In genomic region chr10:126988513-126989165, GRCm38 (mm10) we compare ENCODE assay signal across 10 mouse cellular contexts. TPM values are rescaled to one million over a fixed set of nuclear protein-coding genes. Genes with fewer than 3 reads are reported as not detected.
DNase-seq lines count a peak whose midpoint lies in the region; ATAC-seq lines count a peak whose summit lies in the region.
"Had no signal": no experiment of that assay in that cellular context is flagged by ENCODE, and none has a peak within 500 bp of the region (broad histone marks: within the 10 kb centered on the region; RNA-seq: fewer than 3 reads in every experiment).

No protein-coding gene starts in this region.

- 81% methylated on average over 5 of the region's 5 CpGs for WGBS in hindbrain, embryonic 10.5 days
- WGBS in hindbrain, embryonic 11.5 days = 77% methylated on average over 5 of the region's 5 CpGs
- 75% methylated on average over 5 of the region's 5 CpGs for WGBS in midbrain, embryonic 13.5 days
- 68% methylated on average over 5 of the region's 5 CpGs for WGBS in midbrain, embryonic 16.5 days
- 47% methylated on average over 5 of the region's 5 CpGs for WGBS in intestine, embryonic 14.5 days

- H3K36me3 ChIP-seq in hindbrain, embryonic 10.5 days = peaks cover 43% of the 10 kb centered on the region
- no peaks in the 10 kb centered on the region for H3K36me3 ChIP-seq in hindbrain, embryonic 11.5 days (ENCODE audit: control insufficient read depth, insufficient read depth, low read length)
- H3K36me3 ChIP-seq in midbrain, embryonic 13.5 days = peaks cover 21% of the 10 kb centered on the region
- peaks cover 8% of the 10 kb centered on the region for H3K36me3 ChIP-seq in midbrain, embryonic 16.5 days (ENCODE audit: control insufficient read depth, insufficient read depth, low read length)
- H3K36me3 ChIP-seq in intestine, embryonic 14.5 days (ENCODE audit: control insufficient read depth, insufficient read depth, low read length) = peaks cover 29% of the 10 kb centered on the region

- intact Hi-C loops in gastrocnemius, postnatal 36 days (cut with DNase I) = no loop called here

- peaks cover 61% of the 10 kb centered on the region for H3K4me1 ChIP-seq in hindbrain, embryonic 10.5 days (replicated peaks)
- H3K4me1 ChIP-seq in hindbrain, embryonic 11.5 days (replicated peaks; ENCODE audit: control insufficient read depth, insufficient read depth, low read length) = peaks cover 7% of the 10 kb centered on the region; the same call in 1 of the 2 replicates
- peaks cover 65% of the 10 kb centered on the region for H3K4me1 ChIP-seq in midbrain, embryonic 13.5 days (replicated peaks)
- peaks cover 36% of the 10 kb centered on the region for H3K4me1 ChIP-seq in midbrain, embryonic 16.5 days (ENCODE audit: control insufficient read depth, insufficient read depth, low read length)
- peaks cover 57% of the 10 kb centered on the region for H3K4me1 ChIP-seq in intestine, embryonic 14.5 days (replicated peaks; ENCODE audit: control insufficient read depth, insufficient read depth, low read length)

- no peak for DNase-seq in hindbrain, embryonic 10.5 days (ENCODE audit: low spot score)
- no peak for DNase-seq in hindbrain, embryonic 11.5 days (ENCODE audit: low spot score)
- DNase-seq in intestine, embryonic 14.5 days (ENCODE audit: low spot score) = no peak
- no peak for DNase-seq in c-Kit-positive CD71-positive TER-119-positive erythroid progenitor cells, embryonic 14.5 days (ENCODE audit: low spot score)
- no peak for DNase-seq in gastrocnemius, postnatal 36 days
- DNase-seq: layer of hippocampus, adult 9-11 months had no signal

- H3K4me3 ChIP-seq in hindbrain, embryonic 10.5 days = no peak overlapping the region
- no peak overlapping the region for H3K4me3 ChIP-seq in hindbrain, embryonic 11.5 days (ENCODE audit: low read depth, low read length)
- no peak overlapping the region for H3K4me3 ChIP-seq in midbrain, embryonic 13.5 days (replicated peaks)
- H3K4me3 ChIP-seq in midbrain, embryonic 16.5 days (ENCODE audit: low read depth, low read length) = no peak overlapping the region
- no peak overlapping the region for H3K4me3 ChIP-seq in intestine, embryonic 14.5 days (ENCODE audit: low read depth, low read length)

- no peaks in the 10 kb centered on the region for H3K27me3 ChIP-seq in hindbrain, embryonic 10.5 days (ENCODE audit: insufficient read depth, poor library complexity, severe bottlenecking)
- no peaks in the 10 kb centered on the region for H3K27me3 ChIP-seq in hindbrain, embryonic 11.5 days (ENCODE audit: control insufficient read depth, insufficient read depth, low read length)
- H3K27me3 ChIP-seq in midbrain, embryonic 13.5 days = no peaks in the 10 kb centered on the region
- H3K27me3 ChIP-seq in midbrain, embryonic 16.5 days (ENCODE audit: control insufficient read depth, insufficient read depth, low read depth, low read length) = no peaks in the 10 kb centered on the region
- no peaks in the 10 kb centered on the region for H3K27me3 ChIP-seq in intestine, embryonic 14.5 days (replicated peaks; ENCODE audit: control insufficient read depth, insufficient read depth, low read length)

- ATAC-seq in hindbrain, embryonic 11.5 days (ENCODE audit: low FRiP score) = no peak
- no peak for ATAC-seq in midbrain, embryonic 13.5 days
- ATAC-seq in midbrain, embryonic 16.5 days = no peak
- ATAC-seq in intestine, embryonic 14.5 days (replicated peaks; ENCODE audit: low FRiP score, low TSS enrichment, low read depth) = no peak

- H3K4me2 ChIP-seq in hindbrain, embryonic 11.5 days (replicated peaks; ENCODE audit: low read depth, low read length) = no peak overlapping the region
- H3K4me2 ChIP-seq in midbrain, embryonic 13.5 days (replicated peaks) = no peak overlapping the region
- H3K4me2 ChIP-seq in midbrain, embryonic 16.5 days (ENCODE audit: low read length) = no peak overlapping the region
- peak overlapping the region; percentile 21; the same call in 1 of the 2 replicates for H3K4me2 ChIP-seq in intestine, embryonic 14.5 days (ENCODE audit: low read length)

- no peak overlapping the region for H3K9ac ChIP-seq in hindbrain, embryonic 11.5 days (ENCODE audit: low read depth, low read length)
- no peak overlapping the region for H3K9ac ChIP-seq in midbrain, embryonic 13.5 days (replicated peaks)
- H3K9ac ChIP-seq in midbrain, embryonic 16.5 days (ENCODE audit: low read depth, low read length) = no peak overlapping the region
- H3K9ac ChIP-seq in intestine, embryonic 14.5 days (ENCODE audit: low read length) = no peak overlapping the region

- 0 out of 2 replicates have a peak overlapping the region, but pooled peaks have one; percentile 3 for H3K27ac ChIP-seq in hindbrain, embryonic 10.5 days
- H3K27ac ChIP-seq in hindbrain, embryonic 11.5 days (ENCODE audit: low read depth, low read length) = no peak overlapping the region
- H3K27ac ChIP-seq in midbrain, embryonic 13.5 days = peak overlapping the region; percentile 56
- H3K27ac ChIP-seq in midbrain, embryonic 16.5 days (ENCODE audit: low read length) = no peak overlapping the region
- H3K27ac ChIP-seq in intestine, embryonic 14.5 days (ENCODE audit: low read depth) = peak overlapping the region; percentile 17; the same call in 1 of the 2 replicates

- H3K9me3 ChIP-seq in hindbrain, embryonic 10.5 days = no peaks in the 10 kb centered on the region
- H3K9me3 ChIP-seq in hindbrain, embryonic 11.5 days (ENCODE audit: control insufficient read depth, low read length) = no peaks in the 10 kb centered on the region
- H3K9me3 ChIP-seq in midbrain, embryonic 13.5 days = no peaks in the 10 kb centered on the region
- H3K9me3 ChIP-seq in midbrain, embryonic 16.5 days (replicated peaks; ENCODE audit: control insufficient read depth, low read length, poor library complexity, severe bottlenecking) = no peaks in the 10 kb centered on the region
- no peaks in the 10 kb centered on the region for H3K9me3 ChIP-seq in intestine, embryonic 14.5 days (ENCODE audit: control insufficient read depth, low read length)

RNA-seq across cellular contexts. Expression of gene Ctdsp2, which starts 10.1 kb away (rescaled TPM):
- polyA plus RNA-seq in hindbrain, embryonic 10.5 days (2016; fragmentation: Nextera tagmentation; extraction: Ambion mirVana) = 33.5 and 36.5 TPM in 2 replicates
- polyA plus RNA-seq in hindbrain, embryonic 11.5 days (2014; fragmentation: Nextera tagmentation; extraction: Ambion mirVana) = 38.7 and 40.3 TPM in 2 replicates
- polyA plus RNA-seq in midbrain, embryonic 13.5 days (2015; fragmentation: Nextera tagmentation; extraction: Ambion mirVana) = 18.7 and 23.6 TPM in 2 replicates
- 12.0 and 13.5 TPM in 2 replicates for polyA plus RNA-seq in midbrain, embryonic 16.5 days (2015; fragmentation: Nextera tagmentation; extraction: Ambion mirVana)
- 99.2 and 101 TPM in 2 replicates for polyA plus RNA-seq in intestine, embryonic 14.5 days (2014; fragmentation: Nextera tagmentation; extraction: Ambion mirVana)
- 100 to 1,000 TPM in 1 of 2 experiments, 10 to 100 TPM in 1; 83.2 to 103 TPM for total RNA-seq in gastrocnemius, postnatal 36 days (2021)

RNA-seq across cellular contexts. Expression of gene Avil, which starts 11.9 kb away (rescaled TPM):
- polyA plus RNA-seq in hindbrain, embryonic 10.5 days (2016; fragmentation: Nextera tagmentation; extraction: Ambion mirVana) = 0.63 and 1.6 TPM in 2 replicates
- 0.29 and 1.7 TPM in 2 replicates for polyA plus RNA-seq in hindbrain, embryonic 11.5 days (2014; fragmentation: Nextera tagmentation; extraction: Ambion mirVana)
- 2.2 and 2.8 TPM in 2 replicates for polyA plus RNA-seq in midbrain, embryonic 13.5 days (2015; fragmentation: Nextera tagmentation; extraction: Ambion mirVana)
- polyA plus RNA-seq in midbrain, embryonic 16.5 days (2015; fragmentation: Nextera tagmentation; extraction: Ambion mirVana) = 1.7 and 2.8 TPM in 2 replicates
- polyA plus RNA-seq in intestine, embryonic 14.5 days (2014; fragmentation: Nextera tagmentation; extraction: Ambion mirVana) = 0.22 TPM in 2 replicates
- total RNA-seq in gastrocnemius, postnatal 36 days (2021) = 1 to 10 TPM; 1.8 to 2.0 TPM
- polyA plus RNA-seq: liver, embryonic 16.5 days had no signal

RNA-seq across cellular contexts. Expression of gene Tsfm, which starts 42.0 kb away (rescaled TPM):
- polyA plus RNA-seq in hindbrain, embryonic 10.5 days (2016; fragmentation: Nextera tagmentation; extraction: Ambion mirVana) = 91.4 and 97.4 TPM in 2 replicates
- 75.6 and 78.7 TPM in 2 replicates for polyA plus RNA-seq in hindbrain, embryonic 11.5 days (2014; fragmentation: Nextera tagmentation; extraction: Ambion mirVana)
- 63.5 and 63.9 TPM in 2 replicates for polyA plus RNA-seq in midbrain, embryonic 13.5 days (2015; fragmentation: Nextera tagmentation; extraction: Ambion mirVana)
- 61.4 and 67.7 TPM in 2 replicates for polyA plus RNA-seq in midbrain, embryonic 16.5 days (2015; fragmentation: Nextera tagmentation; extraction: Ambion mirVana)
- polyA plus RNA-seq in intestine, embryonic 14.5 days (2014; fragmentation: Nextera tagmentation; extraction: Ambion mirVana) = 86.1 and 86.3 TPM in 2 replicates
- 10 to 100 TPM; 20.5 to 21.7 TPM for total RNA-seq in gastrocnemius, postnatal 36 days (2021)

RNA-seq across cellular contexts. Expression of gene Mettl1, which starts 52.6 kb away (rescaled TPM):
- polyA plus RNA-seq in hindbrain, embryonic 10.5 days (2016; fragmentation: Nextera tagmentation; extraction: Ambion mirVana) = 39.2 and 51.0 TPM in 2 replicates
- 32.4 and 36.7 TPM in 2 replicates for polyA plus RNA-seq in hindbrain, embryonic 11.5 days (2014; fragmentation: Nextera tagmentation; extraction: Ambion mirVana)
- 21.1 and 22.0 TPM in 2 replicates for polyA plus RNA-seq in midbrain, embryonic 13.5 days (2015; fragmentation: Nextera tagmentation; extraction: Ambion mirVana)
- 20.1 TPM in 2 replicates for polyA plus RNA-seq in midbrain, embryonic 16.5 days (2015; fragmentation: Nextera tagmentation; extraction: Ambion mirVana)
- polyA plus RNA-seq in intestine, embryonic 14.5 days (2014; fragmentation: Nextera tagmentation; extraction: Ambion mirVana) = 60.8 and 65.2 TPM in 2 replicates
- total RNA-seq in gastrocnemius, postnatal 36 days (2021) = 10 to 100 TPM in 1 of 2 experiments, 1 to 10 TPM in 1; 8.2 to 10.0 TPM

RNA-seq across cellular contexts. Expression of gene Eef1akmt3, which starts 52.7 kb away (rescaled TPM):
- polyA plus RNA-seq in hindbrain, embryonic 10.5 days (2016; fragmentation: Nextera tagmentation; extraction: Ambion mirVana) = 0.07 and 0.25 TPM in 2 replicates
- polyA plus RNA-seq in hindbrain, embryonic 11.5 days (2014; fragmentation: Nextera tagmentation; extraction: Ambion mirVana) = 0.08 and 0.15 TPM in 2 replicates
- polyA plus RNA-seq in midbrain, embryonic 13.5 days (2015; fragmentation: Nextera tagmentation; extraction: Ambion mirVana) = 0.11 and 0.18 TPM in 2 replicates
- 0.21 and 0.22 TPM in 2 replicates for polyA plus RNA-seq in midbrain, embryonic 16.5 days (2015; fragmentation: Nextera tagmentation; extraction: Ambion mirVana)
- polyA plus RNA-seq in intestine, embryonic 14.5 days (2014; fragmentation: Nextera tagmentation; extraction: Ambion mirVana) = 0.31 and 0.50 TPM in 2 replicates
- under 1 TPM in 1 of 2 experiments, not detected in 1; 0.10 TPM for total RNA-seq in gastrocnemius, postnatal 36 days (2021)
- total RNA-seq: gastrocnemius, adult 8-10 months had no signal

Comparison
In these comparisons a context has a peak if more than half of its experiments do, and no peak if none do; other contexts are left out.
1. H3K27ac ChIP-seq: peak in hindbrain, embryonic 10.5 days (single experiment), midbrain, embryonic 13.5 days (single experiment) and intestine, embryonic 14.5 days (single experiment); none in hindbrain, embryonic 11.5 days (single experiment) and midbrain, embryonic 16.5 days (single experiment).